Mouse (Mus musculus): Measurements from ENCODE around the gene Ssbp4. TPM values are rescaled to one million over a fixed set of nuclear protein-coding genes. Genes with fewer than 3 reads are reported as not detected.

Ssbp4 gene
- polyA plus RNA-seq (2015; fragmentation: Nextera tagmentation; extraction: Ambion mirVana), result 32.5 and 35.4 TPM in 2 replicates

- no peaks in the 10 kb centered on the region for H3K36me3 ChIP-seq (replicated peaks; ENCODE audit: insufficient read depth, low read length)
- ATAC-seq, result no peak
- H3K4me1 ChIP-seq (ENCODE audit: insufficient read depth), result peaks cover 44% of the 10 kb centered on the region
- H3K9ac ChIP-seq (replicated peaks), result peak within 1 kb of the TSS; percentile 83
- peak within 1 kb of the TSS; percentile 74 for H3K4me3 ChIP-seq (ENCODE audit: low read depth, low read length)
- H3K4me2 ChIP-seq (ENCODE audit: low read depth, low read length), result peak within 1 kb of the TSS; percentile 88
- no peaks in the 10 kb centered on the region for H3K9me3 ChIP-seq (ENCODE audit: low read length)
- peak within 1 kb of the TSS; percentile 96 for H3K27ac ChIP-seq (ENCODE audit: low read depth)
- H3K27me3 ChIP-seq (ENCODE audit: insufficient read depth, low read length), result peaks cover 6% of the 10 kb centered on the region; the same call in 1 of the 2 replicates
- no peak for DNase-seq
- WGBS (ENCODE audit: insufficient replicate concordance), result 3% methylated on average over 26 of the region's 26 CpGs
- TF ChIP-seq CTCF (IDR thresholded peaks at IDR 0.05; ENCODE audit: low read depth) (no peak), EP300 (IDR thresholded peaks at IDR 0.05; ENCODE audit: low read depth) (no peak)
Measured at GRCm38 (mm10) chr8:70608749-70609367, at the start of gene Ssbp4. TSS of gene Ssbp4 (minus strand) at chr8:70608872.

GRCm38 (mm10) chr8:70657739-70658138 lies 49.1 kb upstream of the Ssbp4 start:
- no peak for TF ChIP-seq EP300 (IDR thresholded peaks at IDR 0.05; ENCODE audit: low read depth)
- Histone ChIP-seq H3K4me3 (ENCODE audit: low read depth, low read length) (no peak overlapping the region), H3K4me2 (ENCODE audit: low read depth, low read length) (peak overlapping the region; percentile 91), H3K9ac (replicated peaks) (no peak overlapping the region), H3K9me3 (ENCODE audit: low read length) (no peaks in the 10 kb centered on the region), H3K4me1 (ENCODE audit: insufficient read depth) (peaks cover 30% of the 10 kb centered on the region), H3K27me3 (ENCODE audit: insufficient read depth, low read length) (no peaks in the 10 kb centered on the region), H3K27ac (ENCODE audit: low read depth) (peak overlapping the region; percentile 93; the same call in 1 of the 2 replicates), H3K36me3 (replicated peaks; ENCODE audit: insufficient read depth, low read length) (peaks cover 15% of the 10 kb centered on the region)
- WGBS (ENCODE audit: insufficient replicate concordance), result 82% methylated on average over 2 of the region's 2 CpGs
- ATAC-seq (no peak), DNase-seq (no peak)

- Histone ChIP-seq H3K9ac (replicated peaks) (no peak overlapping the region), H3K4me1 (ENCODE audit: insufficient read depth) (peaks cover 30% of the 10 kb centered on the region), H3K27me3 (ENCODE audit: insufficient read depth, low read length) (no peaks in the 10 kb centered on the region), H3K27ac (ENCODE audit: low read depth) (0 out of 2 replicates have a peak overlapping the region, but pooled peaks have one; percentile 93), H3K4me3 (ENCODE audit: low read depth, low read length) (no peak overlapping the region), H3K9me3 (ENCODE audit: low read length) (no peaks in the 10 kb centered on the region), H3K36me3 (replicated peaks; ENCODE audit: insufficient read depth, low read length) (peaks cover 18% of the 10 kb centered on the region), H3K4me2 (ENCODE audit: low read depth, low read length) (0 out of 2 replicates have a peak overlapping the region, but pooled peaks have one; percentile 91)
- DNase-seq, result no peak
- ATAC-seq, result no peak
- TF ChIP-seq EP300 (IDR thresholded peaks at IDR 0.05; ENCODE audit: low read depth), result no peak
- no peak for TF ChIP-seq CTCF (IDR thresholded peaks at IDR 0.05; ENCODE audit: low read depth)
- WGBS (ENCODE audit: insufficient replicate concordance), result 86% methylated on average over 3 of the region's 3 CpGs
Measured at GRCm38 (mm10) chr8:70657214-70657613, 48.5 kb upstream of the Ssbp4 start.

GRCm38 (mm10) chr8:70656193-70656790 lies 47.6 kb upstream of the Ssbp4 start:
- Histone ChIP-seq H3K9ac (replicated peaks) (no peak overlapping the region), H3K27me3 (ENCODE audit: insufficient read depth, low read length) (no peaks in the 10 kb centered on the region), H3K4me2 (ENCODE audit: low read depth, low read length) (no peak overlapping the region), H3K36me3 (replicated peaks; ENCODE audit: insufficient read depth, low read length) (peaks cover 24% of the 10 kb centered on the region), H3K4me1 (ENCODE audit: insufficient read depth) (peaks cover 30% of the 10 kb centered on the region), H3K9me3 (ENCODE audit: low read length) (no peaks in the 10 kb centered on the region), H3K27ac (ENCODE audit: low read depth) (no peak overlapping the region), H3K4me3 (ENCODE audit: low read depth, low read length) (no peak overlapping the region)
- DNase-seq (no peak), ATAC-seq (no peak)
- 78% methylated on average over 13 of the region's 13 CpGs for WGBS (ENCODE audit: insufficient replicate concordance)
- TF ChIP-seq CTCF (IDR thresholded peaks at IDR 0.05; ENCODE audit: low read depth), result no peak
- TF ChIP-seq EP300 (IDR thresholded peaks at IDR 0.05; ENCODE audit: low read depth), result no peak

GRCm38 (mm10) chr8:70655469-70655868 lies 46.8 kb upstream of the Ssbp4 start:
- 61% methylated on average over 2 of the region's 2 CpGs for WGBS (ENCODE audit: insufficient replicate concordance)
- Histone ChIP-seq H3K4me3 (ENCODE audit: low read depth, low read length) (no peak overlapping the region), H3K4me2 (ENCODE audit: low read depth, low read length) (no peak overlapping the region), H3K4me1 (ENCODE audit: insufficient read depth) (peaks cover 29% of the 10 kb centered on the region), H3K27me3 (ENCODE audit: insufficient read depth, low read length) (no peaks in the 10 kb centered on the region), H3K9me3 (ENCODE audit: low read length) (no peaks in the 10 kb centered on the region), H3K9ac (replicated peaks) (no peak overlapping the region), H3K27ac (ENCODE audit: low read depth) (no peak overlapping the region), H3K36me3 (replicated peaks; ENCODE audit: insufficient read depth, low read length) (peaks cover 32% of the 10 kb centered on the region)
- ATAC-seq, result no peak
- DNase-seq, result no peak
- TF ChIP-seq CTCF (IDR thresholded peaks at IDR 0.05; ENCODE audit: low read depth) (no peak), EP300 (IDR thresholded peaks at IDR 0.05; ENCODE audit: low read depth) (no peak)

GRCm38 (mm10) chr8:70654121-70654520 lies 45.4 kb upstream of the Ssbp4 start:
- ATAC-seq, result no peak
- Histone ChIP-seq H3K4me3 (ENCODE audit: low read depth, low read length) (no peak overlapping the region), H3K4me2 (ENCODE audit: low read depth, low read length) (no peak overlapping the region), H3K9ac (replicated peaks) (no peak overlapping the region), H3K36me3 (replicated peaks; ENCODE audit: insufficient read depth, low read length) (peaks cover 40% of the 10 kb centered on the region), H3K4me1 (ENCODE audit: insufficient read depth) (peaks cover 32% of the 10 kb centered on the region), H3K9me3 (ENCODE audit: low read length) (no peaks in the 10 kb centered on the region), H3K27ac (ENCODE audit: low read depth) (peak overlapping the region; percentile 55; the same call in 1 of the 2 replicates), H3K27me3 (ENCODE audit: insufficient read depth, low read length) (no peaks in the 10 kb centered on the region)
- TF ChIP-seq EP300 (IDR thresholded peaks at IDR 0.05; ENCODE audit: low read depth), result no peak
- TF ChIP-seq CTCF (IDR thresholded peaks at IDR 0.05; ENCODE audit: low read depth), result no peak
- 26% methylated on average over 1 of the region's 1 CpGs for WGBS (ENCODE audit: insufficient replicate concordance)
- DNase-seq, result no peak
